Mouse (Mus musculus) heart, adult 2 months (tissue): Measurements from ENCODE around the gene Gm13769. TPM values are rescaled to one million over a fixed set of nuclear protein-coding genes. Genes with fewer than 3 reads are reported as not detected.
"Not testable (repeated sequence)": the region's sequence is repeated elsewhere in the genome, so short reads cannot be mapped to it uniquely, and the experiment has no call there.

Experiments used
- DNase-seq, 2 experiments: peaks; one replicate each; pipeline ENCODE4 v3.0.0; 2021
- H3K27ac ChIP-seq: fragments of 200-600 bp; 2 replicates; pipeline ENCODE4 v1.8.1; 2022
- H3K27me3 ChIP-seq: fragments of 200-500 bp; 2 replicates; pipeline ENCODE4 v1.6.1; 2012; ENCODE audit warnings: mild to moderate bottlenecking, low read length, inconsistent platforms, mixed read lengths; ENCODE audit not compliant: control insufficient read depth, insufficient read depth
- H3K36me3 ChIP-seq: fragments of 200-500 bp; 2 replicates; pipeline ENCODE4 v1.6.1; 2012; ENCODE audit warnings: low read length, inconsistent platforms; ENCODE audit not compliant: control insufficient read depth, insufficient read depth
- H3K4me1 ChIP-seq: fragments of 200-500 bp; 2 replicates; pipeline ENCODE4 v1.6.1; 2011; ENCODE audit warnings: low read length; ENCODE audit not compliant: control insufficient read depth, insufficient read depth
- H3K4me3 ChIP-seq: fragments of 200-600 bp; 2 replicates; pipeline ENCODE4 v1.8.1; 2022
- H3K79me2 ChIP-seq: fragments of 200-500 bp; replicated peaks from 2 replicates; pipeline ENCODE4 v1.6.1; 2012; ENCODE audit warnings: mild to moderate bottlenecking, inconsistent platforms, low read length, moderate library complexity, mixed read lengths; ENCODE audit not compliant: control insufficient read depth, insufficient read depth
- H3K9ac ChIP-seq: fragments of 200-500 bp; 2 replicates; pipeline ENCODE4 v1.6.1; 2012; ENCODE audit warnings: low read depth, mild to moderate bottlenecking, control low read depth, inconsistent platforms, low read length, mixed read lengths
- CTCF ChIP-seq: fragments of 200-600 bp; IDR thresholded peaks from 2 replicates; pipeline ENCODE4 v1.8.1; 2022; ENCODE audit warnings: antibody characterized with exemption, mild to moderate bottlenecking, moderate library complexity
- EP300 ChIP-seq: fragments of 200-500 bp; IDR thresholded peaks from 2 replicates; pipeline ENCODE4 v1.6.1; 2011; ENCODE audit warnings: low read depth, low read length, control low read depth; ENCODE audit not compliant: insufficient read depth
- POLR2A ChIP-seq: fragments of 200-500 bp; IDR thresholded peaks from 2 replicates; pipeline ENCODE4 v1.6.1; 2011; ENCODE audit warnings: mild to moderate bottlenecking, low read depth, low read length, control low read depth; ENCODE audit not compliant: insufficient read depth
- WGBS: fragments of 180-500 bp; shearing (Covaris S2); methylation state at CpG from one replicate; pipeline ENCODE4 v1.1.7; 2018; 5-methylcytosine and 5-hydroxymethylcytosine counted together
- intact Hi-C: fragments of 180-260 bp; cut with DNase I; formaldehyde crosslinking; loops from one replicate; pipeline ENCODE4 v1.15.1; 2025
- long read RNA-seq: library from polyadenylated mRNA; stranded (forward); transcript quantifications from one replicate; pipeline ENCODE4 v2.0.0, GENCODE M21; 2021
- polyA plus RNA-seq: library from polyadenylated mRNA; depleted of rRNA; stranded (reverse); fragments of >200 nt; gene quantifications from 2 replicates; pipeline ENCODE4 v1.2.3, GENCODE M21; 2012; rRNA removed
- total RNA-seq, 2 experiments: library from RNA; stranded (reverse); gene quantifications; 2 replicates each; pipeline ENCODE4 v1.2.3; 2021

Gm13769 gene
- total RNA-seq (under 1 TPM in 1 of 2 experiments, not detected in 1; 0.16 TPM), polyA plus RNA-seq (not detected in 2 replicates)
- long read RNA-seq, result 0 reads

DNA sequence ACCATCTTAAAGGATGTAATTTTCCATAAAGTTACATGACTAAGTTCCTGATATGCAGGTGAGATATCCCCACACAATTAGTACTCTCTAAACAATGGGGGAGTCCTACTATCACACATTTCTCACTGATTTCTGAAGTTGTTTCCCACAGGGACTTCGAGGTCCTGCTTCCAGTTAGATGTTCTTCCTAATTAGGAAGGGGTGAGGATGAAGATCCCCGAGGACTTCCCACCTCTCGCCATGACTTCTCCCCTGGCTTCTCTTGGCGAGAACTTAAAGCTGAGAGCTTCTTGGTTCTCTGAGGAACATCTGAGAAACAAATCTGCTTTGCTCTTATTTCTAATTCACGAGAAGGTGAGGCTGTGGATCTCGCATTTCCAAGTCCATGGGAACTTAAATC is at the start of gene Gm13769:
Gene Gm13769, plus strand, starts transcription at position 301 of the 400 bp plus-strand sequence.
- H3K27ac ChIP-seq, H3K79me2 ChIP-seq, intact Hi-C loops, H3K27me3 ChIP-seq, DNase-seq, H3K36me3 ChIP-seq, H3K4me3 ChIP-seq, H3K9ac ChIP-seq, H3K4me1 ChIP-seq: not testable (repeated sequence)
- no CpG with 5 or more reads among the region's 6 CpGs for WGBS

DNA sequence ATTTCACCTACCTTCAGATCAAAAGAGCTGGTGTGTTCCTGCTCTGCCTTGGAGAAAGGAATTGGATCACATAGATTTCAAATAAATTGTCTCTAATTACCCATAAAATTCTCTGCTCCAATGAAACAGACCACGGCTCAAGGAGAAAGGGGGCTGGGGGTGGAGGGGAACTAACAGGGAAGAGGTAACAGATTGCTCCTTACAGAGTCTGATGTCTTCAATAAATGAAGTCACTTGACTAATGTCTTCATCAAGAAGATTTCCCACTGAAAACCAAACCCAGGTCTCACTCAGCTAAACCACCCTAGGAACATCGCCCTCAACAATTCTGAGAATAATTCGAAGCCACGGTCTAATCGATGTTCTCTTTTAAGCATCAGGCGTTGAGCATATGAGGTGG is 29.3 kb upstream of the Gm13769 start, which contains the start of gene Olfr1272:
Gene Olfr1272, minus strand, starts transcription at position 101 of the 400 bp plus-strand sequence.
- Histone ChIP-seq H3K9ac (no peak within 1 kb of the TSS), H3K36me3 (no peaks in the 10 kb centered on the region), H3K27me3 (no peaks in the 10 kb centered on the region), H3K4me3 (no peak within 1 kb of the TSS), H3K27ac (no peak within 1 kb of the TSS), H3K4me1 (no peaks in the 10 kb centered on the region), H3K79me2 (no peaks in the 10 kb centered on the region)
- TF ChIP-seq CTCF (no peak), POLR2A (no peak), EP300 (no peak)
- 87% methylated on average over 6 of the region's 6 CpGs for WGBS
- intact Hi-C loops, result no loop called here
- DNase-seq, result no peak

DNA sequence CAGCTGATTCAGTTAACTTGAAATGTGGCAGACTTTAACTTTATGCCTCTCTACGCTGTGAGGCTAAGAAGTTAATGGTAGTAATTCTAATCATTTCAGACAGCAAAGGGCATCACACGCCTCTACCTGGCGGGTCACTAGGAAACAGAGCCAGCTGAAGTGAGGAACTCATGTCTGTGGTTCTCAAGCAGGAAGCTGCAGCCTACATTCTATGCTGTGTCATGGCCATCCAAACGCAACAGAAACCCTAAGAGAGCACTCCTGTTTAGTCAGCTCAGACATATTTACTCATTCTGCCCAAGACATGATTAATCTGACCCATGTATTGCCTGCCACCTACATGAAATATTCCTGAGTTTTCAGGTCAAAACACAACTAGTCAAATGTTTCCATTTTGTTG is 24.7 kb downstream of the Gm13769 start:
- H3K4me3 ChIP-seq, intact Hi-C loops, H3K4me1 ChIP-seq, H3K27me3 ChIP-seq, H3K36me3 ChIP-seq, H3K27ac ChIP-seq, DNase-seq, H3K9ac ChIP-seq, H3K79me2 ChIP-seq: not testable (repeated sequence)
- WGBS, result no CpG with 5 or more reads among the region's 4 CpGs

DNA sequence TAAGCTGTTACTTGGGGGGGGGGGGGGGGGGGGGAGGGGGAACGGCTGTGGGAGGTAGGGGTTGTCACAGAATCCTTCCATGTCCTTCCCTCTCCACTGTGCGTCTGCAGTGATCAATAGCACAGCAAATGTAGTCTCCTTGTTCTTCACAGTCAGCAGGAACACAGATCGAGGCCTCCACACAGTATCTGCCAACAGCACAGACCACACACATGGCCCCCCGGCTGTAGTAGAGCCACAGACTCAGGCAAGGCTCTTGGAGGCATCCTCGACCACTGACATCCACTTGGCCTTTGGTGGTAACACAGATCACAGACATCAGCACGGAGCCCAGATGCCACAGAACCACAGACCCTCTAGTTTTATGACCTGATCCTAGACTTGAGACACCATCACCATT is 29.0 kb downstream of the Gm13769 start:
- H3K79me2 ChIP-seq, H3K4me1 ChIP-seq, H3K9ac ChIP-seq, H3K27ac ChIP-seq, DNase-seq, intact Hi-C loops, H3K27me3 ChIP-seq, H3K4me3 ChIP-seq, H3K36me3 ChIP-seq: not testable (repeated sequence)
- no CpG with 5 or more reads among the region's 6 CpGs for WGBS

DNA sequence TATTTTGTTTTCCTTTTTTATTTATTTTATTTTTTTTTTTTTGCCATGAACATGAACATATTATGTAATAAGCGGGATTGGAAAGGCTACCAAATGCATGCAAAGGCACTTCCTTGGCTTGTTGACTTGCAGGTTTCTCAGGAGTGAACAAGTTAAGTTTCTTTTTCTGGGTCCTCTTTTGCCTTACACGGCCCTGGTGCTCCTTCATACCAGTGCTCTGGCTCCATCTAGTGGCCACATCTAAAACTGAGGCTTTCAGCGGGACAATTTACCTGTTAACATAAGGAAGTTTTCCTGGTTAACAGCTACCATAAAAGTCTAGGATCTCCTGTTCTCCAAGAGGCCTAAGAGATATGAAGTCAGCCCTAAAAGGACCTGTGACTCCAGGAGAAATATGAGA is 29.5 kb downstream of the Gm13769 start:
- intact Hi-C loops, H3K9ac ChIP-seq: not testable (repeated sequence)

DNA sequence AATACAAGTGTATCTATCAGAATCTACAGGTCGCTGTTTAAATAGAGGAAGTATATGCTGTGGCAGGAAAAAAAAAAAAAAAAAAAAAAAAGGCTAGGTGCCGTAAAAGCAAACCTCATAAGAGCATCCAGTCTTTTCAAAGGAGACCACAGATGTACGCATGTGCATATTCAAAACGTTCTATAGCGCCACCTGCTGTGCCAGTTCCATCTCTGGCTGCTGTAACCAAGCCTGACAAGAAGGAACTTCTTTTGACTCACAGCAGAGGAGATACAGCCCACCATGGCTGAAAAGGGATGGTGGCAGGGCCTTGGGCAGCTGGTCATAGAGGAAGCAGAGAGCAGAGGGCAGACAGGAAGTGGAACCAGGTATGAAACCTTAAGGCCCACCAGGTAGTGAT is 37.2 kb downstream of the Gm13769 start:
- WGBS, result no CpG with 5 or more reads among the region's 5 CpGs
- intact Hi-C loops, result not testable (repeated sequence)

More for the DNA sequence above, 29.5 kb downstream of the Gm13769 start:
- H3K4me3 ChIP-seq, DNase-seq, H3K79me2 ChIP-seq, H3K27ac ChIP-seq, H3K36me3 ChIP-seq, H3K27me3 ChIP-seq, H3K4me1 ChIP-seq: not testable (repeated sequence)
- no CpG with 5 or more reads among the region's 3 CpGs for WGBS

DNA sequence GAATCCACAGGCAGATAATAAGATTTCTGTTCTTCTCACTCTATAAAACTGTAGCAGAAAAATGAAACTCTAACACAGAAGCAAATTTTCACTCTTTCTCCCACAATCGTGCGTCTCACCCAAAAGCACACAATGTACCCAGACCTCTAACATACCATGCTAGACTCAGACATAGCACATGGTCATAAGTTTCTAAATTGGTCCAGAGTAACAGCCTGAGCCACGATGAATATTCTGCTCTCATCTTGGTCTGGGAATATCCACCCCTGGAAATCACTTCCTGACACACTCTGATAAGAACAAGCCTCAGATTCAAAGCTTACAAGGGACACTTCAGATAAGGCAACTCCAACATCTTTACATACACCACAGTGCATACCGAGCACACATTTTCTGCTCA is 38.2 kb downstream of the Gm13769 start:
- DNase-seq, H3K27me3 ChIP-seq, H3K79me2 ChIP-seq, intact Hi-C loops, H3K4me3 ChIP-seq, H3K36me3 ChIP-seq, H3K4me1 ChIP-seq, H3K9ac ChIP-seq, H3K27ac ChIP-seq: not testable (repeated sequence)
- no CpG with 5 or more reads among the region's 4 CpGs for WGBS

More for the DNA sequence above, 37.2 kb downstream of the Gm13769 start:
- not testable (repeated sequence) for DNase-seq, H3K27me3 ChIP-seq, H3K36me3 ChIP-seq, H3K4me1 ChIP-seq, H3K4me3 ChIP-seq, H3K9ac ChIP-seq, H3K79me2 ChIP-seq, H3K27ac ChIP-seq

Other genes with a start within 250 kb of the Gm13769 start
- gene Olfr1269, start 200.8 kb upstream of the Gm13769 start, total RNA-seq, result not detected
- gene Olfr1269, start 200.8 kb upstream of the Gm13769 start, polyA plus RNA-seq, result not detected in 2 replicates
- not detected for gene Olfr32, start 179.9 kb upstream of the Gm13769 start, total RNA-seq
- not detected in 2 replicates for gene Olfr32, start 179.9 kb upstream of the Gm13769 start, polyA plus RNA-seq
- not detected for gene Olfr1270, start 169.1 kb upstream of the Gm13769 start, total RNA-seq
- not detected in 2 replicates for gene Olfr1270, start 169.1 kb upstream of the Gm13769 start, polyA plus RNA-seq
- not detected for gene Olfr1506, start 97.7 kb upstream of the Gm13769 start, total RNA-seq
- gene Olfr1506, start 97.7 kb upstream of the Gm13769 start, polyA plus RNA-seq, result not detected in 2 replicates
- not detected for gene Olfr142, start 64.6 kb upstream of the Gm13769 start, total RNA-seq
- not detected in 2 replicates for gene Olfr142, start 64.6 kb upstream of the Gm13769 start, polyA plus RNA-seq
- gene Olfr1271, start 51.2 kb upstream of the Gm13769 start, total RNA-seq, result not detected
- gene Olfr1271, start 51.2 kb upstream of the Gm13769 start, polyA plus RNA-seq, result not detected in 2 replicates
- gene Olfr1272, start 29.4 kb upstream of the Gm13769 start, total RNA-seq, result not detected
- not detected in 2 replicates for gene Olfr1272, start 29.4 kb upstream of the Gm13769 start, polyA plus RNA-seq
- gene Olfr1274-ps, start 76.5 kb downstream of the Gm13769 start, total RNA-seq, result not detected
- gene Olfr1274-ps, start 76.5 kb downstream of the Gm13769 start, polyA plus RNA-seq, result not detected in 2 replicates